Mouse (Mus musculus) macrophage (primary cell): ENCODE measurements around the gene A930017K11Rik. TPM values are rescaled to one million over a fixed set of nuclear protein-coding genes. Genes with fewer than 3 reads are reported as not detected.

Experiments
- H3K27ac ChIP-seq: fragments of 350-480 bp; formaldehyde crosslinking; 2 replicates; pipeline ENCODE4 v1.9.0; 2021
- H3K36me3 ChIP-seq: fragments of 350-480 bp; formaldehyde crosslinking; 2 replicates; pipeline ENCODE4 v1.9.0; 2021; ENCODE audit errors: inconsistent target
- H3K4me3 ChIP-seq: fragments of 350-480 bp; formaldehyde crosslinking; 2 replicates; pipeline ENCODE4 v1.9.0; 2021; ENCODE audit errors: inconsistent target
- H3K79me2 ChIP-seq: fragments of 350-480 bp; formaldehyde crosslinking; 2 replicates; pipeline ENCODE4 v1.9.0; 2021; ENCODE audit errors: inconsistent target
- WGBS: methylation state at CpG from one replicate; pipeline ENCODE4 v1.1.7; 2026; ENCODE audit warnings: inconsistent platforms; ENCODE audit not compliant: missing documents; 5-methylcytosine and 5-hydroxymethylcytosine counted together
- polyA plus RNA-seq: library from polyadenylated mRNA; stranded (reverse); fragments of 250-400 nt; gene quantifications from 3 replicates; pipeline ENCODE4 v1.2.4, GENCODE M21; 2018; ENCODE audit warnings: inconsistent platforms
- total RNA-seq, 78 experiments: library from RNA; depleted of rRNA; stranded (reverse); fragments of 250-400 nt; gene quantifications; 1 replicate in 9 of 78; 2 replicates in 24 of 78; 3 replicates in 43 of 78; 4 replicates in 2 of 78; pipeline ENCODE4 v1.2.4; 2018; ENCODE audit warnings: inconsistent platforms in 56 of 78

The A930017K11Rik gene
- not detected for total RNA-seq (2018; cell fraction: chromatin; rRNA removed)
- total RNA-seq (2018; cell fraction: cytosol; rRNA removed): not detected
- total RNA-seq (2018; cell fraction: nucleus; rRNA removed): under 1 TPM in 1 of 26 experiments, not detected in 25; 0.25 TPM
- polyA plus RNA-seq: not detected in 3 replicates

- Histone ChIP-seq H3K27ac (no peak within 1 kb of the TSS), H3K36me3 (no peaks in the 10 kb centered on the region), H3K79me2 (no peaks in the 10 kb centered on the region), H3K4me3 (no peak within 1 kb of the TSS)
- WGBS: 4% methylated on average over 56 of the region's 58 CpGs
Measured at GRCm38 (mm10) chr17:25951803-25952623, at the start of gene A930017K11Rik. Gene A930017K11Rik (minus strand): TSS chr17:25952565.

GRCm38 (mm10) chr17:25998425-25998824 lies 46.1 kb upstream of the A930017K11Rik start:
- Histone ChIP-seq H3K27ac (no peak overlapping the region), H3K36me3 (no peaks in the 10 kb centered on the region), H3K4me3 (no peak overlapping the region), H3K79me2 (no peaks in the 10 kb centered on the region)
- 97% methylated on average over 11 of the region's 11 CpGs for WGBS

- H3K79me2 ChIP-seq: no peaks in the 10 kb centered on the region
- no peak overlapping the region for H3K27ac ChIP-seq
- WGBS: 93% methylated on average over 3 of the region's 3 CpGs
- H3K36me3 ChIP-seq: no peaks in the 10 kb centered on the region
- no peak overlapping the region for H3K4me3 ChIP-seq
Measured at GRCm38 (mm10) chr17:25993489-25993888, 41.1 kb upstream of the A930017K11Rik start.

GRCm38 (mm10) chr17:25992274-25992673 lies 39.9 kb upstream of the A930017K11Rik start:
- WGBS: 98% methylated on average over 4 of the region's 4 CpGs
- H3K27ac ChIP-seq: no peak overlapping the region
- H3K79me2 ChIP-seq: no peaks in the 10 kb centered on the region
- no peaks in the 10 kb centered on the region for H3K36me3 ChIP-seq
- no peak overlapping the region for H3K4me3 ChIP-seq

- 15% methylated on average over 5 of the region's 5 CpGs for WGBS
- no peaks in the 10 kb centered on the region for H3K36me3 ChIP-seq
- H3K27ac ChIP-seq: no peak overlapping the region
- H3K4me3 ChIP-seq: no peak overlapping the region
- no peaks in the 10 kb centered on the region for H3K79me2 ChIP-seq
Measured at GRCm38 (mm10) chr17:25990331-25990730, 38.0 kb upstream of the A930017K11Rik start.

GRCm38 (mm10) chr17:25985306-25986294 lies 33.2 kb upstream of the A930017K11Rik start, which contains the start of gene Capn15:
Gene Capn15 (minus strand): TSS chr17:25985796.
- Histone ChIP-seq H3K36me3 (no peaks in the 10 kb centered on the region), H3K27ac (peak within 1 kb of the TSS; percentile 48), H3K4me3 (peak within 1 kb of the TSS; percentile 75), H3K79me2 (peaks cover 46% of the 10 kb centered on the region)
- under 1% methylated on average over 83 of the region's 91 CpGs for WGBS

- Histone ChIP-seq H3K79me2 (peaks cover 54% of the 10 kb centered on the region), H3K36me3 (no peaks in the 10 kb centered on the region), H3K4me3 (peak overlapping the region; percentile 75), H3K27ac (peak overlapping the region; percentile 48)
- WGBS: 9% methylated on average over 17 of the region's 17 CpGs
Measured at GRCm38 (mm10) chr17:25984556-25985305, 32.4 kb upstream of the A930017K11Rik start.

- Histone ChIP-seq H3K79me2 (peaks cover 61% of the 10 kb centered on the region), H3K27ac (no peak overlapping the region), H3K4me3 (no peak overlapping the region), H3K36me3 (no peaks in the 10 kb centered on the region)
- WGBS: 91% methylated on average over 1 of the region's 1 CpGs
Measured at GRCm38 (mm10) chr17:25984066-25984465, 31.7 kb upstream of the A930017K11Rik start.

- Histone ChIP-seq H3K27ac (no peak overlapping the region), H3K79me2 (peaks cover 73% of the 10 kb centered on the region), H3K4me3 (no peak overlapping the region), H3K36me3 (no peaks in the 10 kb centered on the region)
- 94% methylated on average over 3 of the region's 3 CpGs for WGBS
Measured at GRCm38 (mm10) chr17:25982913-25983312, 30.5 kb upstream of the A930017K11Rik start.

- Histone ChIP-seq H3K36me3 (no peaks in the 10 kb centered on the region), H3K79me2 (peaks cover 93% of the 10 kb centered on the region), H3K27ac (no peak overlapping the region), H3K4me3 (no peak overlapping the region)
- 83% methylated on average over 5 of the region's 5 CpGs for WGBS
Measured at GRCm38 (mm10) chr17:25980854-25981253, 28.5 kb upstream of the A930017K11Rik start.

GRCm38 (mm10) chr17:25979829-25980738 lies 27.7 kb upstream of the A930017K11Rik start:
- WGBS: 86% methylated on average over 5 of the region's 5 CpGs
- Histone ChIP-seq H3K79me2 (peaks cover 100% of the 10 kb centered on the region), H3K36me3 (no peaks in the 10 kb centered on the region), H3K27ac (no peak overlapping the region), H3K4me3 (no peak overlapping the region)

- 74% methylated on average over 3 of the region's 4 CpGs for WGBS
- Histone ChIP-seq H3K4me3 (no peak overlapping the region), H3K27ac (no peak overlapping the region), H3K36me3 (no peaks in the 10 kb centered on the region), H3K79me2 (peaks cover 81% of the 10 kb centered on the region)
Measured at GRCm38 (mm10) chr17:25970954-25971707, 18.8 kb upstream of the A930017K11Rik start.
